Mouse (Mus musculus) kidney, embryonic 16.5 days (tissue): ENCODE measurements around the gene Ipo11. TPM values are rescaled to one million over a fixed set of nuclear protein-coding genes. Genes with fewer than 3 reads are reported as not detected.

ENCODE experiments used
- ATAC-seq: fragments of 200-750 bp; cut with Nextera tagmentation; 2 replicates; pipeline ENCODE4 v1.8.0; 2017; ENCODE audit warnings: moderate TSS enrichment; ENCODE audit not compliant: low FRiP score, low TSS enrichment
- H3K27ac ChIP-seq: fragments of 300-500 bp; sonication (generic); 2 replicates; pipeline ENCODE4 v1.5.1; 2014; ENCODE audit warnings: low read length
- H3K27me3 ChIP-seq: fragments of 300-500 bp; sonication (generic); 2 replicates; pipeline ENCODE4 v1.6.1; 2014; ENCODE audit warnings: low read length, control low read depth, mixed read lengths; ENCODE audit not compliant: insufficient read depth
- H3K36me3 ChIP-seq: fragments of 300-500 bp; sonication (generic); 2 replicates; pipeline ENCODE4 v1.6.1; 2014; ENCODE audit warnings: low read length, control low read depth, mixed read lengths; ENCODE audit not compliant: insufficient read depth
- H3K4me1 ChIP-seq: fragments of 300-500 bp; sonication (generic); 2 replicates; pipeline ENCODE4 v1.6.1; 2014; ENCODE audit warnings: low read length, control low read depth, mixed read lengths; ENCODE audit not compliant: insufficient read depth
- H3K4me2 ChIP-seq: fragments of 300-500 bp; sonication (generic); replicated peaks from 2 replicates; pipeline ENCODE4 v1.6.1; 2014; ENCODE audit warnings: low read depth, low read length
- H3K4me3 ChIP-seq: fragments of 300-500 bp; sonication (generic); 2 replicates; pipeline ENCODE4 v1.5.1; 2014; ENCODE audit warnings: mild to moderate bottlenecking, low read length
- H3K9ac ChIP-seq: fragments of 300-500 bp; sonication (generic); replicated peaks from 2 replicates; pipeline ENCODE4 v1.6.1; 2014; ENCODE audit warnings: low read length
- H3K9me3 ChIP-seq: fragments of 300-500 bp; sonication (generic); 2 replicates; pipeline ENCODE4 v1.6.1; 2016; ENCODE audit warnings: low read length, control low read depth
- WGBS: fragments of 180-500 bp; shearing (Covaris S2); extraction: QIAGEN DNeasy Blood & Tissue Kit; methylation state at CpG from one replicate; pipeline ENCODE4 v1.1.7; 2014; 5-methylcytosine and 5-hydroxymethylcytosine counted together
- polyA plus RNA-seq: library from polyadenylated mRNA; unstranded; fragments of >200 nt; fragmentation: Nextera tagmentation; extraction: Ambion mirVana; gene quantifications from 2 replicates; pipeline ENCODE4 v1.2.1, GENCODE M21; 2015

Gene Ipo11
- polyA plus RNA-seq, 1 experiment from 2014 or later = 78.2 TPM

DNA sequence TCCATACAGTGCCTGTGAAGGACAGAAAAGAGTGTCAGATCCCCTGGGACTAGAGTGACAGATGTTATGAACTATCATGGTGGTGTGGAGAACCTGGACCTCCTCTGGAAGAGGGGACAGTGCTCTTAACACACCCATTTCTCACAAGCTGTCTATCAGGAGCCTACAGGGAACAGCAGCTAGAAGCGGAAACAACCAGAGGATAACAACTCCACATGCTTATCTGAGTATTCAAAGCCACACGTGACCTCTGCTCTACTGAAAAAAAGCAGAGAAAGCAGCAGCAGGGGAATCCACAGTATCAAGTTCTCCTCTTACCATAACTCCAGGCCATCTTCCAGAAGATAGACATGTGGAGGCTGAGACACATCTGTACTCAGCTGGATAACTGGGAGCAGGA lies 71.2 kb downstream of the Ipo11 start:
- WGBS = 74% methylated on average over 2 of the region's 2 CpGs
- H3K27me3 ChIP-seq = no peaks in the 10 kb centered on the region
- no peak for ATAC-seq

DNA sequence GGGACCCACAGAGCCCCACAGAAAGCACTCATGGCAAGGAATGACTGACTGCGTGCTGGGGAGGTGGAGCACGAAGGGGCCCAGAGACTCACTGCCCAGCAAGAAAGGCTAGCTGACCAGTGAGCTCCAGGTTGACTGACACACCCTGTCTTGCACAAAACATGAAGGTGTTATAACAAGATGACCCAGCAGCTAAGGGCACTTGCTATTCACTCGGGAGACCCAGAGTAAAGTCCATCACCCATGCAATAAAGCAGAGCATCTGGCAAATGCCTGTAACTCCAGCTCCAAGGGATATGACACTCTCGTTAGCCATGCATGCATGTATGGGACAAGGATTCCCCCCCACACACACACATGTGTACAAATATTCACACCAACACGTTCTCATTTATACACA lies 78.0 kb downstream of the Ipo11 start:
- Histone ChIP-seq H3K27ac (no peak overlapping the region), H3K9ac (no peak overlapping the region), H3K27me3 (no peaks in the 10 kb centered on the region), H3K4me1 (no peaks in the 10 kb centered on the region), H3K4me2 (no peak overlapping the region), H3K4me3 (no peak overlapping the region), H3K36me3 (peaks cover 6% of the 10 kb centered on the region), H3K9me3 (no peaks in the 10 kb centered on the region)
- no peak for ATAC-seq
- 85% methylated on average over 5 of the region's 5 CpGs for WGBS

More for the DNA sequence above, 71.2 kb downstream of the Ipo11 start:
- no peak overlapping the region for H3K4me2 ChIP-seq
- H3K9me3 ChIP-seq = no peaks in the 10 kb centered on the region
- no peak overlapping the region for H3K4me3 ChIP-seq
- H3K36me3 ChIP-seq = peaks cover 25% of the 10 kb centered on the region
- no peak overlapping the region for H3K27ac ChIP-seq
- no peaks in the 10 kb centered on the region for H3K4me1 ChIP-seq
- H3K9ac ChIP-seq = no peak overlapping the region

DNA sequence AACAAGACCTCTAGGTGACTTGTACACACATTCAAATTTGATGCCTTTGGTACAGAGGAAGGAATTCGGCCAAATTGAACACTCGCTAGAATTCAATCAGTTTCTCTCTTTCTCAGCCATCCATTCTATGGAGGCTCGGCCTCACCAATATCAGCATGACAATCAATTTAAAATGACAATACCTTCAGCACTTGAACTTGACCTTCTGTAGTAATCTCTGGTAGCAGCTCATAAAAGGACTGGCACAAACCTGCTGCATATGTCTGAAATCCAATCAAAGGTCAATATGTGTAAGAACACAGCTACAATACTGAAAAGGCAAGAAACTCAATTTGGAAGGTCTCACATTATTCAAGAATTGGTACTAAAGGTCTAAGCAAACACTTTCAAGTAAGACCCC lies 80.2 kb downstream of the Ipo11 start:
- ATAC-seq = no peak
- H3K27me3 ChIP-seq = no peaks in the 10 kb centered on the region
- no peaks in the 10 kb centered on the region for H3K9me3 ChIP-seq
- H3K4me1 ChIP-seq = no peaks in the 10 kb centered on the region
- H3K9ac ChIP-seq = no peak overlapping the region
- H3K27ac ChIP-seq = no peak overlapping the region
- no peak overlapping the region for H3K4me2 ChIP-seq
- H3K4me3 ChIP-seq = no peak overlapping the region
- no peaks in the 10 kb centered on the region for H3K36me3 ChIP-seq
- 90% methylated on average over 3 of the region's 3 CpGs for WGBS

DNA sequence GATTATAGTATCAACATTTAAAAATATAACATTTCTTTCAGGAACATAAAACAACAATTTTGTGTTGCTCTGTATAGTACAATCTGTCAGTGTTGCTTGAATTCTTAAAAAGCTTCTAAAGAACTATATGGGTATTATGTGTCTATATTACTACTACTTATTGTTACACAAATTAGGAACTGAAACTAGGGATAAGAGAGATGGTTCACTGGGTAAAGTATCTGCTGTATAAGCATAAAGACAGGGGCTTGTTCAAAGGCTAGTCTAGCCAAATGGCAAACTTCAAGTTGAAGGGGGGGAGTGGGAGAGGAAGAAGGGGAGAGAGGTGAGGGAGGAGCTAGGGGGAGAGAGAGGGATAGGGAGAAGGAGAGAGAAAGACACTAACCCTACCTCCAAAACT lies 89.2 kb downstream of the Ipo11 start:
- Histone ChIP-seq H3K4me2 (no peak overlapping the region), H3K4me3 (no peak overlapping the region), H3K4me1 (no peaks in the 10 kb centered on the region), H3K9me3 (no peaks in the 10 kb centered on the region), H3K36me3 (peaks cover 4% of the 10 kb centered on the region; the same call in 1 of the 2 replicates), H3K9ac (no peak overlapping the region), H3K27me3 (no peaks in the 10 kb centered on the region), H3K27ac (no peak overlapping the region)
- ATAC-seq = no peak

DNA sequence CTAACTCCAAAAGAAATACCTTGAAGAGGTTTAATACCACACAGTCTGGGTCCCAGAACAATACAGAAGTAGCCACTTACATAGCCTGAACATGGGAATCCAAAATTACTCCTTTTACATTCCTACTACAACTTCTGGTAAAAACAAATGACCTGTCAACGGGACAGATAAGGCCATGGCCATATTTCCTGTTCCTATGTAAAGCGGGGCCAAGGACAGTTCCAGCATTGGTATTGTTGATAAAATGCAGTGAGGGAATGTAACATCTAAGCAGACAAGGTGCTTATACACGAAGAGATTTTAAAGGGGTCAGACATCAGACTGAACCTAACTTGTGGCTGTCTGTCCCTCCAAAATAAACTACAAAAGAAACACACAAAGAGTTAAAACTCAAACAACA lies 91.8 kb downstream of the Ipo11 start:
- no peak for ATAC-seq
- 69% methylated on average over 3 of the region's 3 CpGs for WGBS
- Histone ChIP-seq H3K36me3 (peaks cover 8% of the 10 kb centered on the region; the same call in 1 of the 2 replicates), H3K27ac (no peak overlapping the region), H3K4me1 (no peaks in the 10 kb centered on the region), H3K9ac (no peak overlapping the region), H3K4me3 (no peak overlapping the region), H3K9me3 (no peaks in the 10 kb centered on the region), H3K4me2 (no peak overlapping the region), H3K27me3 (no peaks in the 10 kb centered on the region)

DNA sequence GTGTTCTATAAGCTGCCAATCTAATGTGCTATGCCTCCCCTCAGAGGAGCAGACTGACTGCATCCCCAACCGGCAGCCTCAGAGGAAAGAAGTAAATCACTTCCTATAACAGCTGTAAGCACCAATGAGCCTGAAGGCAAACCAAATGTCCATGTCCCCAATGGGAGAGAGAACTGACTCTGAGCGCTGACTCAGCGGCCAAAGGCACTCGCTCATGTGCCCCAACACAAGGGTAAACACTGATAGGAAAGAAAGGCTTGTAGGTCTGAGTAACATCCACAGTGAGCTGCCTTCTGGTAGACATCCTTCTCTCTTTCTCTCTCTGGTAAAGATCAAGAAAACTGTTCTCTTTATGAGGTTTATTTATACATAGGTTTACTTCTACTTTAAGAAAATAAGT lies 94.2 kb downstream of the Ipo11 start:
- Histone ChIP-seq H3K27ac (no peak overlapping the region), H3K36me3 (peaks cover 13% of the 10 kb centered on the region; the same call in 1 of the 2 replicates), H3K27me3 (no peaks in the 10 kb centered on the region), H3K4me1 (no peaks in the 10 kb centered on the region), H3K4me3 (no peak overlapping the region), H3K9me3 (no peaks in the 10 kb centered on the region), H3K4me2 (no peak overlapping the region), H3K9ac (no peak overlapping the region)
- 71% methylated on average over 4 of the region's 4 CpGs for WGBS
- no peak for ATAC-seq

DNA sequence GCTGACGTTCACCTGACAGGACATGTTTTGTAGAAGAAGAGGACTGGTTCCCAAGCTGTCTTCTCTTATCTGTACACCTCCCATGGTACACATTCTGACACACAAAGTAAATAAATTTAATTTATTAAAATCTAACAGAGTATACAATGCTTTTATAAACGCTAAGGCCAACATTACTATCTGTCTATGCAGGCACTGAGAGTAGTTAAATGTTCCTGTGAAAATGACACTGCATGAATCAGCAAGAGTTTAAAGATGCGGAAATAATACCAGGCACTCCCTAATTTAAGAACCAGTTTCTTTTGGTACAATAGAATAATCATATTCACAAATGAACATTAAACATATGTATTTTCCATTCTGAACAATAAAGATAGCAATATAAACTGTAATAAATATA lies 98.0 kb downstream of the Ipo11 start:
- no peak overlapping the region for H3K4me2 ChIP-seq
- no peak for ATAC-seq
- H3K9ac ChIP-seq = no peak overlapping the region
- peaks cover 12% of the 10 kb centered on the region; the same call in 1 of the 2 replicates for H3K36me3 ChIP-seq
- H3K27me3 ChIP-seq = no peaks in the 10 kb centered on the region
- peaks cover 3% of the 10 kb centered on the region; the same call in 1 of the 2 replicates for H3K4me1 ChIP-seq
- H3K4me3 ChIP-seq = no peak overlapping the region
- 89% methylated on average over 3 of the region's 3 CpGs for WGBS
- H3K9me3 ChIP-seq = no peaks in the 10 kb centered on the region
- H3K27ac ChIP-seq = no peak overlapping the region

DNA sequence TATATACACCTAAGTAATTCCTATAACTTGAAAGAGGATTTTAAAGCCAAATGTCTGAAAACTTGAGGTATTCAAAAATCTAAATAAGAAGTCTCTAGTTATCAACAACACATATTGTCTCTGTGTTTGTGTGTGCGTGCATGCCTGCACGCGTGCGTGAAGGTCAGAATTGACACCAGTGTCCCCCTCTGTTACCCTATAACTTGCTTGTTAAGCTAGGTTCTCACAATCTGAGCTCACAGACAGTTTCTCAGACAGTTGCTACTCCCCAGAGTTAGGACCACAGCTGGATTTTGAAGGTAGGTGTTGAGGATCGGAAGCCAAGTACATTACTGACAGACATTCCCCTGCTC lies 100.3 kb downstream of the Ipo11 start:
- Histone ChIP-seq H3K9me3 (no peaks in the 10 kb centered on the region), H3K27ac (peak overlapping the region; percentile 81), H3K4me3 (no peak overlapping the region), H3K36me3 (peaks cover 13% of the 10 kb centered on the region), H3K4me2 (0 out of 2 replicates have a peak overlapping the region, but pooled peaks have one; percentile 6), H3K9ac (no peak overlapping the region), H3K27me3 (no peaks in the 10 kb centered on the region), H3K4me1 (peaks cover 3% of the 10 kb centered on the region; the same call in 1 of the 2 replicates)
- WGBS = 75% methylated on average over 5 of the region's 5 CpGs
- no peak for ATAC-seq

DNA sequence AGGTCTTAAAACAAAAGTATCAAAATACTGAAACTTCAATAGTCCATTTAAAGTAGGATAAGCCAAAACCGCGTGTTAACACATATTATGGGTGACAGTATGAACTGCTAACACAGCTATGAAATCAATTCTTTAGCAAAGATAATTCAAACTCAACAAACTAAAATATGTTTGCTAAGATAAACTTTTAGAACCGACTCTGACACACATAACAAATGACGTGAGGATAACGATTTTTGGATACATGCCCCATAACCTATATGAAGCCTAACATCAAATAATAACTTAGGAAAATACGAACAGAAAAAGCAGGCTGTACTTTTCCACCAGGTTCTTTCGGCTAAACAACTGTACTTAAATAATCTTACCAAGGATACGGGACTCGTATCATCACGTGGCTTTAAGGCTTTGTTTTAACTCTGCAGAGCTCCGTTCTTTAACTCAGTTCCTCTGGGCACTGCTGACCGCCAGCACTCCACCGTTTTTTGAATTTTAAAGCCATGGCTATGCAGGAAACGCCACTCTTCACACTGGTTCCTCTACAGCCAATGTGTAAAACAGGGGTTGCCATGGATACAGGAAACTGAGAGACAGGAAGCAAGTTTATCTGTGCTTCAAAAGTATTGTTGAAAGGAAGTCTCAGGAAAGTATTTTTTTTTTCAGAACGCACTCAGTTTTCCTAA lies 100.8 kb downstream of the Ipo11 start:
- peak; percentile 90; the same call in 1 of the 2 replicates for ATAC-seq
- no peaks in the 10 kb centered on the region for H3K9me3 ChIP-seq
- H3K27me3 ChIP-seq = no peaks in the 10 kb centered on the region
- no peak overlapping the region; the same call in 1 of the 2 replicates for H3K27ac ChIP-seq
- peak overlapping the region; percentile 32 for H3K4me3 ChIP-seq
- H3K4me2 ChIP-seq = peak overlapping the region; percentile 10; the same call in 1 of the 2 replicates
- WGBS = 59% methylated on average over 15 of the region's 15 CpGs
- peaks cover 3% of the 10 kb centered on the region; the same call in 1 of the 2 replicates for H3K4me1 ChIP-seq
- no peak overlapping the region for H3K9ac ChIP-seq
- H3K36me3 ChIP-seq = peaks cover 13% of the 10 kb centered on the region

DNA sequence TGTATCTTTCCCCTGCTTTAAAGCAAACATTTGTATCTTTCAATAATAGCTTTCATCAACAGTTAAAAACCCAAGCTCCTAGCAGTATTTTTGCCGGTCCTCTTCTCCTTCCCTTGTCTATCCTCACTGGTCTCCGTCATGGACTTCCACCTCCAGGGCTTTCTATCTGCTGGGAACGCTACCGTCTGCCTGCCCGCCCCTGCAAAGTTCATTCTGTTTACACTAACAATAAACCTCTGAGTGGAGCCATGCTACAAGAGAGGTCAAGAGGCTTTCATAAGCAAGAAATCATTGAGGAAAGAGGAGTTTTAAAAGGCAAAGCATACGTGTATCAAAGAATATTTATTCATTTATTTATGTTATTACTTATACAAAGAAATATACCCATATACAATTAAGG lies 106.7 kb downstream of the Ipo11 start:
- Histone ChIP-seq H3K4me1 (no peaks in the 10 kb centered on the region), H3K27me3 (no peaks in the 10 kb centered on the region), H3K9me3 (no peaks in the 10 kb centered on the region), H3K27ac (no peak overlapping the region), H3K4me2 (no peak overlapping the region), H3K4me3 (no peak overlapping the region), H3K9ac (no peak overlapping the region), H3K36me3 (peaks cover 11% of the 10 kb centered on the region)
- 52% methylated on average over 6 of the region's 6 CpGs for WGBS
- ATAC-seq = no peak
